Mouse (Mus musculus) central nervous system, embryonic 14 days (tissue): Measurements from ENCODE around the gene Hsph1. TPM values are rescaled to one million over a fixed set of nuclear protein-coding genes. Genes with fewer than 3 reads are reported as not detected.

Source experiments
- polyA plus RNA-seq: library from polyadenylated mRNA; depleted of rRNA; stranded (reverse); fragments of >200 nt; gene quantifications from 2 replicates; pipeline ENCODE4 v1.2.3, GENCODE M21; 2012; rRNA removed

Hsph1 gene
- 93.2 and 107 TPM in 2 replicates for polyA plus RNA-seq

GRCm38 (mm10) chr5:149636075-149636920 is at the start of gene Hsph1:
TSS of gene Hsph1 (minus strand) at chr5:149636376.

GRCm38 (mm10) chr5:149678100-149678989 is 42.2 kb upstream of the Hsph1 start, which contains the start of gene B3glct:
TSS of gene B3glct (plus strand) at chr5:149678230.

Other genes starting within 250 kb of the Hsph1 start
- 1.9 and 3.0 TPM in 2 replicates for gene Medag, start 224.6 kb downstream of the Hsph1 start, polyA plus RNA-seq
- gene Tex26, start 196.7 kb downstream of the Hsph1 start, polyA plus RNA-seq, result 1.2 and 1.7 TPM in 2 replicates
- gene Wdr95, start 107.7 kb downstream of the Hsph1 start, polyA plus RNA-seq, result 0.34 and 0.65 TPM in 2 replicates
- gene B3glct, start 41.9 kb upstream of the Hsph1 start, polyA plus RNA-seq, result 18.8 and 20.1 TPM in 2 replicates